In the genomic region with DNA sequence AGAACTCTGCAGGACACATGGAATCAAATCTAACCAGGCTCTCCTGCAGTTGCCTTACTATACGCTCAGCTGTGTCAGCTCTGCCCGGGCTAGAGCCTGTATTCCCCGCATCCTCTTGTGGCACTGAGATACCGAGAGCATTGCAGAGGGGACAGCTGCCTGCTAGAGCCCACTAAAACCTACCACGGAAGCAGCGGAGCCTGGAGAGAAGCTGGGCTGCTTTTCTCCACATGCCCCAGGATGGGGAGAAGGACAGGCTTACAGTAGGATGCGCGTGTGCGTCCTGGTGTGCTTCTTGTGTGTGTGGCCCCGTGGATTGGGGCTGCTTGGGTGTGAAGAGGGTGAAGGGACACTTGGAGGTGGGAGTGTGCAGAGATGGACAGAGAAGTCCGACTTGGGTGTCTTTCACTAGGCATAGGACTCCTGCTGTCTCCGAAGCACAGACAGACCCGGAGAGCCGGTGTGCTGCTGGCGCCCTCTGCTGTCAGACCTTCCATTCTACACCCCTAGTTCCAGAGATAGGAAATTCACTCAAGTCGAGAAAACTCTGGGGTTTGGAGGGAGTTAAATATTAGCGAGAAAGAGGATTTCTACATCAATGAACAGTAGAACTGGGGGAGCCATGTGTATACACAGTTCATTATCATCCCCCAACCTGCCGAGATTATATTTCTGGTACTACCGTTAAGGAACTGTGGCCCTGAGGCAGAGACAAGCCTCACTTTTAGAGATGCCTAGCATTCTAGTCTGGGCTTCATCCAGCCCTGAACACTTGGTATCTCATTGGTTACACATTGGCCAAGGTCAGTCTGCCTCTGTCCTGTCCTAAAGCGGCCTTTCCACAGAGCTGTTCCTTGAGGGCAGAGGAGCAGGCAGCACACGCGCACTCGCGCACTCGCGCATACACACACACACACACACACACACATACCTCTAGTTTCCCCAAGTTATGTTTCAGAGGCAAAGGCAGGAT, we compare ENCODE assay signal across 8 mouse cellular contexts. TPM values are rescaled to one million over a fixed set of nuclear protein-coding genes. Genes with fewer than 3 reads are reported as not detected.
DNase-seq lines count a peak whose midpoint lies in the region; ATAC-seq lines count a peak whose summit lies in the region.

No protein-coding gene starts in this region.

- peak; percentile 88 for DNase-seq in 3T3-L1 (ENCODE audit: low read depth, low spot score)
- DNase-seq in adrenal gland, postnatal 4 days (ENCODE audit: low spot score in 2 of 2): peak; percentile 37 to 67
- DNase-seq in embryonic facial prominence, embryonic 14.5 days (ENCODE audit: low spot score): peak; percentile 79
- peak; percentile 90 for DNase-seq in heart, embryonic 10.5 days (ENCODE audit: low spot score)
- DNase-seq in liver: peak; percentile 81
- peak; percentile 36 to 40 for DNase-seq in spleen, postnatal 36 days (ENCODE audit: low spot score in 2 of 2)

- peak; percentile 88 for ATAC-seq in embryonic facial prominence, embryonic 14.5 days (ENCODE audit: low read depth)
- peak; percentile 83 for ATAC-seq in kidney, embryonic 15.5 days (replicated peaks; ENCODE audit: low FRiP score)
- ATAC-seq in monocyte, adult 5-6 weeks (replicated peaks; ENCODE audit: insufficient number of reproducible peaks, low FRiP score, low TSS enrichment, poor library complexity, severe bottlenecking): 0 out of 2 replicates have a peak, but pooled peaks have one; percentile 47

- no peak overlapping the region for H3K4me3 ChIP-seq in embryonic facial prominence, embryonic 14.5 days (ENCODE audit: low read depth, low read length)
- peak overlapping the region; percentile 48 for H3K4me3 ChIP-seq in heart, embryonic 10.5 days
- H3K4me3 ChIP-seq in kidney, embryonic 15.5 days (replicated peaks): peak overlapping the region; percentile 27

- H3K27me3 ChIP-seq in embryonic facial prominence, embryonic 14.5 days (replicated peaks; ENCODE audit: control insufficient read depth, insufficient read depth, low read length): no peaks in the 10 kb centered on the region
- peaks cover 24% of the 10 kb centered on the region; the same call in 1 of the 2 replicates for H3K27me3 ChIP-seq in heart, embryonic 10.5 days (ENCODE audit: insufficient read depth, poor library complexity, severe bottlenecking)
- H3K27me3 ChIP-seq in kidney, embryonic 15.5 days: peaks cover 10% of the 10 kb centered on the region; the same call in 1 of the 2 replicates

- H3K9ac ChIP-seq in embryonic facial prominence, embryonic 14.5 days (ENCODE audit: low read depth, low read length): peak overlapping the region; percentile 26; the same call in 1 of the 2 replicates
- H3K9ac ChIP-seq in kidney, embryonic 15.5 days: no peak overlapping the region

- H3K27ac ChIP-seq in embryonic facial prominence, embryonic 14.5 days (replicated peaks; ENCODE audit: low read depth, low read length): no peak overlapping the region
- H3K27ac ChIP-seq in heart, embryonic 10.5 days: peak overlapping the region; percentile 39
- H3K27ac ChIP-seq in kidney, embryonic 15.5 days: 0 out of 2 replicates have a peak overlapping the region, but pooled peaks have one; percentile 3

- 32% methylated on average over 26 of the region's 26 CpGs for WGBS in embryonic facial prominence, embryonic 14.5 days
- 35% methylated on average over 26 of the region's 26 CpGs for WGBS in heart, embryonic 10.5 days
- WGBS in kidney, embryonic 15.5 days: 31% methylated on average over 26 of the region's 26 CpGs

- H3K36me3 ChIP-seq in embryonic facial prominence, embryonic 14.5 days (ENCODE audit: control insufficient read depth, insufficient read depth, low read length): no peaks in the 10 kb centered on the region
- H3K36me3 ChIP-seq in heart, embryonic 10.5 days: no peaks in the 10 kb centered on the region
- no peaks in the 10 kb centered on the region for H3K36me3 ChIP-seq in kidney, embryonic 15.5 days

- H3K4me1 ChIP-seq in embryonic facial prominence, embryonic 14.5 days (ENCODE audit: control insufficient read depth, insufficient read depth, low read length): no peaks in the 10 kb centered on the region
- H3K4me1 ChIP-seq in heart, embryonic 10.5 days: peaks cover 20% of the 10 kb centered on the region
- peaks cover 13% of the 10 kb centered on the region for H3K4me1 ChIP-seq in kidney, embryonic 15.5 days

- H3K9me3 ChIP-seq in embryonic facial prominence, embryonic 14.5 days (ENCODE audit: control insufficient read depth, low read length): no peaks in the 10 kb centered on the region
- H3K9me3 ChIP-seq in heart, embryonic 10.5 days: no peaks in the 10 kb centered on the region
- H3K9me3 ChIP-seq in kidney, embryonic 15.5 days (replicated peaks): no peaks in the 10 kb centered on the region

- peak overlapping the region; percentile 52 for H3K4me2 ChIP-seq in embryonic facial prominence, embryonic 14.5 days (ENCODE audit: low read depth, low read length)
- H3K4me2 ChIP-seq in kidney, embryonic 15.5 days: peak overlapping the region; percentile 59

RNA-seq across cellular contexts. Expression of a gene that starts 0.5 kb away (rescaled TPM):
- total RNA-seq in adrenal gland, postnatal 4 days (2021): not detected
- polyA plus RNA-seq in embryonic facial prominence, embryonic 14.5 days (2014; fragmentation: Nextera tagmentation; extraction: Ambion mirVana): 0.26 TPM in 1 of 2 replicates, not detected in the other
- not detected in 2 replicates for polyA plus RNA-seq in heart, embryonic 10.5 days (2016; fragmentation: Nextera tagmentation; extraction: Ambion mirVana)
- polyA plus RNA-seq in kidney, embryonic 15.5 days (2015; fragmentation: Nextera tagmentation; extraction: Ambion mirVana): not detected in 2 replicates
- not detected in 3 replicates for total RNA-seq in monocyte, adult 5-6 weeks (2017)

RNA-seq across cellular contexts. Expression of a gene that starts 27.2 kb away (rescaled TPM):
- total RNA-seq in adrenal gland, postnatal 4 days (2021): 10 to 100 TPM; 72.8 to 74.1 TPM
- polyA plus RNA-seq in embryonic facial prominence, embryonic 14.5 days (2014; fragmentation: Nextera tagmentation; extraction: Ambion mirVana): 45.7 and 48.1 TPM in 2 replicates
- polyA plus RNA-seq in heart, embryonic 10.5 days (2016; fragmentation: Nextera tagmentation; extraction: Ambion mirVana): 47.5 and 61.3 TPM in 2 replicates
- polyA plus RNA-seq in kidney, embryonic 15.5 days (2015; fragmentation: Nextera tagmentation; extraction: Ambion mirVana): 38.6 and 40.1 TPM in 2 replicates
- total RNA-seq in monocyte, adult 5-6 weeks (2017): 24.6 to 43.1 TPM (median 27.3 TPM) in 3 replicates

Comparison
In these comparisons a context has a peak if more than half of its experiments do, and no peak if none do; other contexts are left out.
1. DNase-seq: peak in every context shown above with its lines; median percentile 90 in heart, embryonic 10.5 days; 88 in 3T3-L1; 81 in liver; 79 in embryonic facial prominence, embryonic 14.5 days; 52 in adrenal gland, postnatal 4 days; 38 in spleen, postnatal 36 days.